Mouse (Mus musculus): ENCODE results near the gene Tmem178.
"Not testable (repeated sequence)": the region's sequence is repeated elsewhere in the genome, so short reads cannot be mapped to it uniquely, and the experiment has no call there.

The Tmem178 gene

DNA sequence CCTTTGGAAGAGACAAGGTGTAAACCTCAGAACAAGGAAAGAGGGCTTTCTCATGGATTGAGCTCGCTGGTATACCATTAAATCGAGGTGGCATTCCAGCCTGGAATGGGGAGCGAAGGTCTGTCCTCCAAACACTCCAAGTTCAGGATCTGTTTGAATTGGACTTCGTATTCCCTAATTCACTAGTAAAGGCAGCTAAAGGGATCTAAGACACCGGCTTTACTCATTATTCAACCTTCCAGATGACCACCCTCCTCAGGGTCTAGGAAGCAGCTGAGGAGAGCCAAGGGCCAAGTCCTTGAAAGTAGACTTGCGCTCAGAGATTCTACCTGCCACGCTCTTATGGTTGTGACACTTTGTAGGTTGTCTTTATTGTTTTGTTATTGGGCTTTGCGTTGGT, 1.1 kb downstream of the Tmem178 start:
- not testable (repeated sequence) for DNase-seq (ENCODE audit: low spot score in 2 of 2)

DNA sequence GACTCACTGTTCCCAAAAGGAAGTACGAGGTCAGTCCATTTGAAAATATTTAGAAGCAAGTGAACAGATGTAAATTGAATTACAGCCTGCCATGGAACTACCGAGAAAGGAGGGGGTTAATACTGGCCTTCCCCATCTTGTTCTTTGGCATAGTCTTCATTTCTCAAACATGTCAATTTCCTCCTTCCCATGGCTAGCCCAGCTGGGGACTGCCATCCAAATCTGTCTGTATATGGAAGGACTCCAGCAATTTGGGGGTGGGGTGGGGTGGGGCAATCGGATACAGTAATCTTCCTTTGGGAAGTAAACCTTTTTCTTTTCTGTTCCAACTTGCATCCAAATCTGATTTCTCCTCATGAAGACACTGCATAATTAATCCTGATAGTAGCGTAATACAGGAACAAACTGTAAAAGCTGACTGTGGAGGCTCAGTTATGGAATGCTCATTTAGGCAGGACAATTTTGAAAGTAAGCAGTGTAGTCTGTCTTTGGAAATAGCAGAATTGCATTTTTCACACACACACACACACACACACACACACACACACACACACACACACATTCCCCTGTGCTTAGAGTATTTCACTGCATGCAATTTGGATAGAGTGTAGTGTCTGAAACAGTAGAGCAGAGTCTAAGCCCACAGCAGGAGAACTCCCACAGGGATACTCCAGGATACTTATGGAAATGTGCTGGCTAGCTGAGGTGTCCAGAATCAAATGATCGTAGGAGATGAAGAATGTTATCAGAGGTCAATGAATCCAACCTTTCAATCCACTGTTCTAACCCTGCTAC, 1.9 kb downstream of the Tmem178 start:
- DNase-seq (ENCODE audit: low spot score in 2 of 2): no peak

DNA sequence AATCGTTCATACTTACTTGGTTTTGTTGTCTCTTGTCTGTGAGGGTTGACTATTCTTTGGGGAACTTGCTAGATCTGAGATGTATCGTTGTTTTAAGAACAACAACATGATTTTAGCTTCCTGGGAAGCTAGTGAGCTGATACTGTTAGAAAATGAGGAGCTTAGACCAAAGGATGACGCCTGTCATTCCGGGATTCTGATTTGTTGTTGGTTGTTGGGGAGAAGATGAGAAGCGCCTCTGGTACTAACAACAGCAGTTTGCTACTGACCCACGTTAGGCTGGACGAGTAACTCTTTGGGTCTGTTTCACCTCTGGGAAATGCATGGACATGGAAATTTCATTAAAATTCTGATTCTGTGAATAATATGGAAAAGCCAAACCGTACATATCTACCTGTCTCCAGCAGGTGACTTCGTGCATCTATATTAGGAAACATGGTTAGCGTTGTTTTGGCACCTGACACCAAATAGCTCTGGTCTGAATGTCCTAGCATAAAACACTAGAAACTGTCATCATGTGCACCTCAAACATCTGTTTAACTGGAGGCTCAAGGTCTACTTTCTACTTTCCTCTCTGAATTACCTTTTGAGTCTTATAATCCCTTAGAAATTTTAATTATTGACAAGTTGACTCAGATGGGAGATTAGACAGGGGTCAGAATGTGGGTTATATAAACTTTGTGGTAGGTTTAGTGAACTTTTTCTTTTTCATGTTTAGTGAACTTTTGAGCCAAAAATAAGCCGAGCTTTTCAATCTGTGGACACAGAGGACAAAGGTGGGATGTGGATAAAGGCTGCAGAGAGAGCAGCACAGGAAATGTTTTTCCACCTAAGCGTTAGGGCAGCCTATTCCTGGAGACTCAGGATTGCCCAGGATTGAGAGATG, 2.9 kb downstream of the Tmem178 start:
- DNase-seq (ENCODE audit: low spot score in 2 of 2): no peak

DNA sequence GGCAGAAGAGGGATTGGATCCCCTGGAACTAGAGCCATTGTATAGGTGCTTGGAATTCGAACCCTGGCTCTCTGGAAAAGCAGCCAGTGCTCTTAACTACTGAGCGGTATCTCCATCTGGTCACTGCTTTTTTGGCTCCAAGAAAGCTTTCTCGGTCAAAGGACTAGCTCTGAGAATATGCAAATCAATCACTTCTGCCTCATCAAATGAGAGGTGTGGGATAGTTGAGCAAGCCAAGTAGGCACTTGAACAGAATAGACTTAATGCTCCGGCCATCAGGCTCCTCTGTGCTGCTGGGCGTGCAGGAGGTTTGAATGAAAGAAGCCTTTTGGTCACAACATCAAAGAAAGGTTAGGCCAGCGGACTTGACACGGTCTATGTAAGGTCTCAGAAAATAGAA, 5.0 kb downstream of the Tmem178 start:
- DNase-seq (ENCODE audit: low spot score in 2 of 2): no peak

DNA sequence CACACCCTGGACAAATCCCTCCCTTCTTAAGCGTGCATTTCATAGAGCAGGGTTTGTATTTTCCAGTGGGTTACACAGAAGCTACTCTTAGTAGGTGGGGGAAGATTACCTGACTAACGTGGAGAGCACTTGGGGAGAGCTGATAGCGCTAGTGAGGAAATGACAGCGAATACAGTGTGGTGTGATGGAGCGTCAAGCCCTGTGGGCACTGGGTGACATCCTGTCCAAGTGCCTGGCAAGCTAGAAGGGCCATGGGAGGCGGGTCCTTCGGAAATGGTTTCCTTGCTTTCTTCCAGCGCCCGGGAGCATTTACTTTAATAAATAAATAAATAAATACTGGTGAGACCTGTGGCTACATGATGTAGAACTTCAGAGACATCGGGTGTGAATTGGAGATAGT, 5.5 kb downstream of the Tmem178 start:
- no peak for DNase-seq (ENCODE audit: low spot score in 2 of 2)

DNA sequence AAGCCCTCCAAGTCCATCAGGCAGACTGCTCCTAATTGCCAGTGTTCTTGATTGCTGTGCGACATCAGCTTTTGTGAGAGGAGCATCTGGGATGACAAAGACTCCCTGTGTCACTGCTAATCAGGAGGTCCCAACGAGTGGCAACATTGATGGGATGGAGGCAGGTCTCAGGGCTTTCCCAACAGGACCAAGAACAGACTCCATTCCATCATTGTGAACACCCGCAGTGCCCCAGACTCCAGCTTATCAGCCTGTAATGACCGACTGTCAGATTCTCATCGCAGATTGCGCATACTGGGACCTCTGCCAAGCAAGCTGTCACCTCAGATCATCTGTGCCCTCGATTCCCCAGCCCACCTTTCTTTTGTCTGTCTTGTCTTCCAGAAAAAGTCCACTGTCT, 7.9 kb downstream of the Tmem178 start:
- no peak for DNase-seq (ENCODE audit: low spot score in 2 of 2)

DNA sequence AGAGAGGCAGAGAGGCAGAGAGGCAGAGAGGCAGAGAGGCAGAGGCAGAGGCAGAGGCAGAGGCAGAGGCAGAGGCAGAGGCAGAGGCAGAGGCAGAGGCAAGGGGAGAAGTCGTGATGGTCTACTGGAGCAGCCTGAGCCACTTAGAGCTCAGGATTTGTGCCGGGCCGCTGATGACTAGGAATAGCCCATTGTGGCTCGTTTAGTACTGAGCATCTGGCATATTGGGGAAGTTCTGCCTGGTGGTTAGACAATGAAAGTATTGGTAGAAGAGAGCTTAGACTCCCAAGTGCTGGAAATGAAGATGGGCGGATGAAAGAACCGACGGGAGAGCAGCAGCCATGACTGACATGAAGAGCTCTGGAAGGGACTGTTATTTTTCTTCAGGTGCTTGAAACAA, 11.0 kb downstream of the Tmem178 start:
- no peak for DNase-seq (ENCODE audit: low spot score in 2 of 2)

DNA sequence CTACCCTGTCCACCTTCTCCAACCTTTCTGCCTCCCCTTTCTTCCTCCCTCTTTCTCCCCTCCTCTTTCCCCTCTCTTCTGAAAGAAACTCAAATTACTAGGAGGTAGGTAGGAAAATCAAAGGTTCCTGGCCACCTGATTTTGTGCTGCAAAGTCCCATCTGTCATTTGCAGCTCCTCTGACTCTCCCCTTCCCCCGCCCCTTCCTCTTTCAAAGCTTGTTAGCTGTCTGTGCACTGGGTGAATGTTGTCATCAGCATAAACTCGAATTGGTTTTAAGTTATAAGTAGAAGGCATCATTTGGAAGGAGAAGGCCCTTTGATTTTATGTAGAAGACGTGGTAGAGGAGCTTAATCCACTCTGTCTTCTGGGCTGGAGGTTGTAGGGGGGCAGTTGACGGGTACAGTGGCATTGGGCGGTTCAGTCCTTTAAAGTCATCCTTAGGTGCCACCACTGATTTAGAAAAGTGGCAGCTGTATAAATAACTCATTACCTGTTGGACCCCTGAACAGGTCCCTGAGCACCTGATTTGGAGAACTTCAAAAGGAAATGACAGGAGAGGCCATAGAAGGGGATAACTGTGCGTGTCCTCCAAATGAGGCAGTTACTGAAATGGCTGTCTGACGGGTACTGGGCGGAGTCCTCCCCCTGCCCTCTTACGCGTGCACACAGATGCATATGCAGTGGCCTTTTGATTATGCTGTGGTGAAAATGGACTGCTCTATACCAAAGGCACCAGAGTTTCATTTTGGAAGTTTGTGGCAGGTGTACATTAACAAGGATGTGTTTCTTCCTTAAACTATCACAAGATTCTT, 11.8 kb downstream of the Tmem178 start:
- no peak for DNase-seq (ENCODE audit: low spot score in 2 of 2)

DNA sequence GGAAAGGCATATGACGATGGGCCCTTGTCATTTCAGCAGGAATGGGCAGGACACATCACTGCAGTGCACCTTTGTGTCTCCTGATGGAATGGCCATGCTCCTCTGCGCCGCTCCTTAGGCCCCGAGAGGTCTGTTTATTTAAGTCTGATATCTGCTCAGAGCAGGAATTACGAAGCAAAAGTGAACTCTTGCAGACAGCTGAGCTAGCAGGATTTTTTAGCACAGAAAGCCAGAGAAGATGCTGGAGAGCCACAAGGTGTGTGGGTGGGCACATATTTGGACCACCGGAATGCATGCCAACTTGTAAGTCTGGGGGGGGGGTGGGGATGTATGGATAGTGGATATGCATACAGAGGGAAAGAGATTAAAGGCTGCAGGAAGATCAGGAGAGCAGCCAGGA, 13.9 kb downstream of the Tmem178 start:
- DNase-seq (ENCODE audit: low spot score in 2 of 2): peak; percentile 43 to 44

DNA sequence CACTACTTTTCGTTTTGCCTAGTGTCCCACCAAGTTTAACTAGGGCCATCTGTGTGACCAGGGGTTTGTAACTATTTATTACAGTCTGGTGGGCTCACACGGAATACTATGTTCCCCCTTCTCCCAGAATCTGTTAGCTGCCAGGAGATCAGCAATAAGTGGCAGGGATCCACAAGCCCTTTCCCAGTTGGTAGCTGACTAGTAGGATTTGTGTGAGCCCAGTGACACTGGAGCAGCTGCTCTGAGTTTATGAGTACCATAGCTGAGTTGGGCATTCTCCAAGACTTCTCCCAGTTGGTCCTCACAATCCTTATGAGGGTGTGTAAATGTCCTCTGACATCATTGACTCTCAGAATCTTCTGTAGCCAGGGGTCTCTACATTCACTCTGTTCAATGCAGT, 15.4 kb downstream of the Tmem178 start:
- DNase-seq (ENCODE audit: low spot score in 2 of 2): no peak

DNA sequence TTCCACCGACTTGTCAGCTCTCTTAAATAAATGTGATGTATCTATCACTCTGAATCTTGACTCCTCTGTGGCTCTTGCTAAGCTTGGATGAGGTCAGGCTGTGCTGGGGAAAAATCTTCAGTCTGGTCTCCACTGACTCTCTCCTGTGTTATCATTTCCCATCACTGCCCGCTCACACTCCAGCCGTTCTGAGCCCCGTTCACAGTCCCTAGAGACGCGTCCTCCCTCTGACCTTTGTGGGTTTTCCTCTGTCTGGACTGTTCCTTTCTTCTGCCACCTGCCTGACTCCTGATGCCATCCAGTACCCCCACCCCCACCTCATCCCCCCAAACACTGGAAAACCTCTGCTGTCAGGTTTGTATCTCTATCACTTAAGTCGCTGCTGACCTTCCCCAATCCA, 23.0 kb downstream of the Tmem178 start:
- DNase-seq (ENCODE audit: low spot score in 2 of 2): no peak

DNA sequence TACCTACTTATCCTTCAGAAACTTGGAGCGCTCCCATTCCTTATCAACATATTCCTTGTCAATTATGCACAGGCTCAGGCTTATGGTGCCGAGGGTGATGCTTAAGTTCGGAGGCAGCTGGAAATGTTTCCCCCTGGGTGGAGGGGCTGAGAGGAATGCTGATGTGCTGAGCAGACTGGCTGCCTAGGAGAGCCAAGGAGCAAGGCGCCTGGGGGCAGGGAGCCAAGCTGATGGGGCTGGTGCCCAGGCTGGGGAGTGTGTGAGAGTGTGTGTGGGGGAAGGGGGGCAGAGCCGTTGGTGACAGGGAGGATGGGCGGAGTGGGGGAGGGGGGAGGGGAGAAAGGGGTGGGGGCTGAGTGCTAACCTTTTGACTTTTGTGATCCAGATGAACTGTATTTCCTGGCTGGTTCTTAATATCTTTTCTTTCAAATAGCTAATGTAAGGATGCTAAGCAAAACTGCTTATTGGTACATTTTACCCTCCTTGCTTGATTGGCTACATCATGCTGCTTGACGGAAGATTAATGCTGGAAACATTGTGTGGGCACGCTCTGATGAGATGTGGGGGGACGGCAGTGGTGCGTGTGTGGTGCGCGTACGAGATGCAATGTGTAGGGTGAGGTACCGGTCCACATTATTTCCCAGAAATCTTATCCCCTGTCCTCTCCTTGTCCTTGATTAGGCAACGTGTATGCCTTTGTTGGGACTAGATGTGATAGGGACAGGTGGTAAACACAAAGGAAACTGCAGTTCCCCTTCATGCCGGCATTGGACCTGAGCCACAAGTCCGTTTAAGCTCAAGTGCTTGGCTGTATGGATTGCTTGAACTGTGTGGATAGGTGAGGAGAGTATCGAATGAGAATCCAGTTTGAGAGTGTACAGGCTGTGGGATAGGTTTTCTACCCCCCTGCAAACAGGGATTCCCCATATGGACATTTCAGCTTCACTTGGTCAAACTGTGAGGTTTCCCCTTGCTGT, 25.5 kb downstream of the Tmem178 start:
- DNase-seq (ENCODE audit: low spot score in 2 of 2): peak in 1 of 2 experiments; percentile 56

DNA sequence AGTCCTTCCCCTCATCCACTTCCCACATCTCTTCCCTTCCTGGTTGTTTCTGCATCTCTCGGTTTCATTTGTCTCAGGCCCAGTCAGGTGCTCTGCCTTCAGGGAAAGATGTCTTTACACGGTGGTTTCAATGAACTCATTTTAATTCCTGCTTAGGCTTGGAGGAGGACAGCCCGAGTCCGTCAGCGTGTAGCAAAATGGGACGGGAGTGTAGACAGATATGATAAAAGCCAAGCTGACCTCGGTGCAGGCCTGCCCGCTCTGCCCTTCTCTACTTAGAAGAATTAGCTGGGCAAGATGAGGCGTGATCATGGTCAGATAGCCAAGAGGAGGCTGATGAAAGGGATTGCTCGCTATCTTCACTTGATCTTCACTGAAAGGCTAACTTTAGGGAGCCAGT, 26.3 kb downstream of the Tmem178 start:
- DNase-seq (ENCODE audit: low spot score in 2 of 2): no peak

DNA sequence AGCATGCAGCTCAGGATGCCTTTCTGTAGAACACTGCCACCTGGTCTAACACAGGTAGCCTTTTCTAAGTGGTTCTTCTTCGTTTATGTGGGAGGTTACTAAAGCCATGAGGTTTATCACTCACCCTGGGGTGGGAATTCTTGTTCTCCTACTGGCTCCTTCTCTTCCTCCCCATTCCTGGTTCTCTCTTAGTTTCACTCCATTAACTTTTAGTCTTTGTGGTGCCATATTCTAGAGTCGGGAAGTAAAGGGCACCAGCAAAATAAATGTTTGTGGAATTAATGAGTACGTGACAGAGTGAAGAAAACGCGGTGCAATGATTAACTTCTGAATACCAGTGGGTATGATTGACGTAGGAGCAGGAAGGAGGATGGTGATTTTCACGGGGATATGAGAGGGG, 28.5 kb downstream of the Tmem178 start:
- DNase-seq (ENCODE audit: low spot score in 2 of 2): no peak

DNA sequence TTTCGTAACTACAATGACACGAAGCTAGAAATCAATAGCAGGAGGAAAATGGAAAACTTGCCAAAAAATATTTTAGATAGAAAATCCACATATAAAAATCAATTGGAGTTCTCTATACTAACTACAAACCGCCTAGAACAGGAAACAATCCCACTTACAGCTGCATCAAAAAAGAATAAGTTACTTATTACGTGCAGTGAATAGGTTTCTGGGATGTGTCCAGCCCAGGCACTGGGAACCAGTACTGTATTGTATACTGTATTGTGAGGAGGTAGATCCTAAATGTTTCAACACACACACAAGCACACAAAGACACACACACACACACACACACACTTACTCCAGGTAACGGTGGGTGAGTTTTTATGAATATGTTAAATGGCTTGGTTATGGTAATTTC, 32.8 kb downstream of the Tmem178 start:
- DNase-seq (ENCODE audit: low spot score in 2 of 2): no peak

DNA sequence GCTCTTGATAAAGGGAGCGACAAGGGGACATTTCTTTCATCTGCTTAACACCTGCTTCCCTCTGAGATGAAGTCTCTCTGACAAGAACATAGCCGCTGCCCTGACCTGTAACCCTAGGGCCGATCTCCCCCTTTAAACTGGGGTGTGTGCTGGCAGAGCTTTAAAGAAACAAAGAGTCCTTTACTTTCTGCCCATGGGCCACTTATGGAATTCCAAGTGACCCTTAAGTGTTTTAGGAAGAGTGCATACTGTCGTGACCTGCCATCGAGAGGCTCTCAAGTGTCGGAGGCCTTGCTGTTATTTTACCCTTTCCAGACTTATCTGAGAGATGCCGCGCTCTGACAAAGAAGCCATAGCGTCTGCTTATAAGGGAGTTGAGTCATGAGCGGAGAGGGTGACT, 35.7 kb downstream of the Tmem178 start:
- DNase-seq (ENCODE audit: low spot score in 2 of 2): no peak

DNA sequence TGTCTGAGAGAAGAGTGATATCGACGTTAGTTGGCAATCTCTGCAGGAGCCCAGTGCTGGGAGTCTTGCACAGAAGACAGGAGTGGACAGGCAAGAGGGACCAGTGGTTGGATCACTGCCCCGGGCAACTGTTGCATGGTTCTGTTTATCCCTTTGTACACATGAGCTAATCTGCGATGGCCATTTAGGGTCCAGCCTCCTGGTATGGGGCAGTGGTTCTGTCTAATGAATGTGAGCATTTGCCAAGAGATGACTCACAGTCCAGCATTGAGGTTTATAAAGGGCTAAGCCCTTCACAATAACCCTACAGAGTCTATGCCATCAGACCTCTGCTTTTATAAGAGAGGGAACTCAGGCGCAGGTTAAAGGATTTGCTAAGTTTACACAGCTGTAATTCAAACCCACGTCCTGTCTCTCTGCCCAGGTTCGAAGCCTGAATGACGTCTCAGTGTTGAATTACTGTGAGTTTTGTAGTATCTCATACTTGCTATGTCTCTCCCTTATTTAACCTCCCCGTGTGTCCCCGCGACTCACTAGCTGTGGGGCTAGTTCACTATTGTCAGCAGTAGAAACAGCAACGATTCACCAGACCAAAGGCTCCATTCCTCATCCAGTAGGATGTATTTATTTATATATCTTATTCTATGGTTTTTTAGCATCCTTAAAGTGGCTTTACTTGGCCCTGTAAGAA, 37.4 kb downstream of the Tmem178 start:
- DNase-seq (ENCODE audit: low spot score in 2 of 2): no peak

DNA sequence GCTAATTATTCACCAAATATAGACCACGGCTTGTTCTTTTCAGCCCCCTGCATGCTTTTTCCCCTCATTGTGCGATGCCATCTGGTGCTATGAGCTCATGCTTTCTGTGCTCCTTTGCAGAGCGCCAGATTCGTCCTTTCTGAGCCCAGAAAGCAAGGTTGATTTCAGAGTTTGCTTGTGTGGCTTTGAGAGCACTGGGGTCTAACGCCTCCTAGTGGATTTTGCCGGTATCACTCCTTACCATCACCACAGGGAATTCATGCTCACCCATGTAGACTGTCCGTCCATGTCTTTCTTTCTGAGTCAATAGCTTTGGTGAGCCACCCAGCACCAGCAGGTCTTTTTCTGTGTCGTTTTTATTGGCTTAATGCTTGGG, 38.0 kb downstream of the Tmem178 start:
- peak; percentile 79 to 86 for DNase-seq (ENCODE audit: low spot score in 2 of 2)

DNA sequence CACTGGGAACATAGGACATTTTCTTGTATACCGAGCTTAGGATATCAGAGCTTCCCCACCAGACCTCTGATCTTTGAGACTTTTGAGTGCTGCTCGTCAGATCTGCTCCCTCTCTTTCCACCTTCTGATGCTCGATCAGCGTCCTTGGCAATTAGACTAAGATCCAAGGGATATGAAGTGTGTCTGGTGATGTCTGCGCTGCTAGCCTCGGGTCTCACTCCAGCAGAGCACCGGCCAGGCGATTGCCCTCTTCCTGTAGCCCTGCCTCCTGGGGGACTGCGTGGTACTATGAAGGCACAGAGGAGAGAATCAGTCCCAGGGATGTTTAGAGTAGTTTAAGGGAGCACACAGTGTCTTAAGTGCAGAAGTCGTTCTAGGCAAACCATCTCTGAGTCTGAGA, 38.5 kb downstream of the Tmem178 start:
- DNase-seq (ENCODE audit: low spot score in 2 of 2): no peak

DNA sequence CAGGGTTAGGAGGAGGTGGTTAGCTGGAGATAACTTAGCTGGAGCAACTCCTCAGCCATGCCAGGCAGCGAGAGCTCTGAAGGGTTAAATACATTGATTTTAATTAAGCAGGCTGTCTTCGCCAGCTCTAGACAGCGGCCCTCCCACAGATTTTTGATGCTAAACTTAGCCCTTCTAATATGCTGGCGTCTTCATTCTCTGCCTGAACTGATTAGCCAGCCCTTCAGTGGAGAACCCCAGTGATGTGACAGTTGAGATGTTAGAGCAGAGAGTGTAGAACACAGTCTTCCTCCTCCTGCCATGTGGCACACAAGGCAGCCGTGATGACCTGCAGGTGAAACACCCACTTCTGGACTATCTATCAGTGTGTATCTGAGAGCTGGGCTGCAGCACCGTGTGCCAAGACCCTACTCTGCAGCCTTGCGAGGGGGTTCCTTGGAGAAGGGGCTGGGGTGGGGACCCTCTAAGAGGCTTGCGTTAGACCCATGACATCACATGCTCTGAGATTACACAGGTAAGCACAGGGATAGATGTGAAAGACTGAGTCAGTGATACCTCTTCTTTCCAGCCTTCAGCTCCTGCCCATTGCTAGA, 47.2 kb downstream of the Tmem178 start:
- DNase-seq (ENCODE audit: low spot score in 2 of 2): no peak

All from right cerebral cortex, postnatal 36 days (tissue).